Mouse (Mus musculus): ENCODE measurements around the gene Tk1.
"Not testable (repeated sequence)": the region's sequence is repeated elsewhere in the genome, so short reads cannot be mapped to it uniquely, and the experiment has no call there.

The Tk1 gene

DNA sequence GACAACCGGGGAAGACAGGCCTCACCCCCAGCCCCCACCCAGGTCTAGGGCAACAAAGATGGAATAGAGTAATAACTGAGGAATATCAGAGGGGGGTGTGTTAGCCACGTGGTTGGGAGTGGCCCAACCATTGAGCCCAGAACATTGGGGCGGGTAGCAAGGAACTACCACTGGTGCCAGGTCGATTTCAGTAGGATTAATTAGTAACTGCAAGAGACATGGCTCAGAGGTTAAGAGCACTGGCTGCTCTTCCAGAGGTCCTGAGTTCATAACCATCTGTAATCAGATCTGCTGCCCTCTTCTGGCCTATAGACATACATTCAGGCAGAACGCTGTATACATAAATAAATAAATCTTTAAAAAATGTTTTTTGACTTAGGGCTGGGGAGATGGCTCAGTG lies 20.7 kb upstream of the Tk1 start:
- no peak for DNase-seq

DNA sequence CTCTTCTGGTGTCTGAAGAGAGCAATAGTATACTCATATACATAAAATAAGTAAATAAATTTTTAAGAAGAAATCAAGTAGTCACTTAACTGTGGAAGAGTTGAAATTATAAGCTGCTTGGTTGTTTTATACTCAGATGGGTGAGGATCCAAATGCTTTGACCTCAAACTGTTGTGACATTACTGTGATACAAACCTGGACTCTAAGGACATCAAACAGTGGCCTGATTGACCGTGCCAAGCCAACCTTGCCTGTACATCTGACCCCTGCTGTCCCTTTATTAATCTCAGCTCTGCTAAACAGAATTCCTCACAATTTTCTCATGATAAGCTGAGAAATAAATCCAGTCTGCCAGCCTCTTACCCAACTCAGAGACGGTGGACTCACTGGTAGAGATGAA lies 19.8 kb upstream of the Tk1 start:
- DNase-seq, result no peak

DNA sequence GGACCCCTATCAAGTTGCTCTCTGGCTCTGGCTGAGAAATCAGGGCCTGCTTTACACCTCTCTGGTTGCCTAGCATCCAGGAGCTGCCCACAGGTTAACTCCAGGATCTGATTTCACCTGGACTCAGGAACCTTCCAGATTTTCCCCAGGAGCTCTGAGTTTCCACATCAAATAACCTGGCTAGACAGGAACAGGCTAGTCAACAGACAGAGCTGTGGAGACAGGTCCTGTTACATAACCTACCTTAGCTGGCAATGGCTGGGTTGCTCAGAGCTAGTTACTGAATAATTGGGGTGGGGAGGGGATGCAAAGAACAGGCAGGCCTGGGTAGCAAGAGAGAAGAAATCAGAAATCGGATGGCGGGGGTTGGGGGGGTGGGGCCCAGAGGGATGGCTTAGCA lies 19.1 kb upstream of the Tk1 start:
- peak in 1 of 2 experiments; percentile 42 for DNase-seq

DNA sequence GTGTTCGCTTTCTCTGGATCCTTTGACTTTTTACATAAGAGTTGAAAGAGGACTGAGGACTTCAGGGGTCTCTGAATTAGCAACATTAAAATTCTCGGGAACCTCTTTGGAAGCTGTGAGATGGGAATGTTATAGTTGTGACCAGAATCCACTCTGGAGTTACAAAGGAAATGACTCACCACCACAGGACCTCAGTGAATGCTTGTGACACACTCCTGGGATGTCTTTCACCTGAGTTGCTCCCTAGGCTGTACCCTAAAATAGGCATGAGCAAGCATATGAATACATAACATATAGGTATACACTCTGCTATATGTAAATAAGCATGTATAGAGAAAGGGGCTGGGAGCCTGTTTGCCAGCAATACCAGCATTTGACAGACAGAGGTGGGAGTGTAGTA lies 17.5 kb upstream of the Tk1 start:
- no peak for DNase-seq

DNA sequence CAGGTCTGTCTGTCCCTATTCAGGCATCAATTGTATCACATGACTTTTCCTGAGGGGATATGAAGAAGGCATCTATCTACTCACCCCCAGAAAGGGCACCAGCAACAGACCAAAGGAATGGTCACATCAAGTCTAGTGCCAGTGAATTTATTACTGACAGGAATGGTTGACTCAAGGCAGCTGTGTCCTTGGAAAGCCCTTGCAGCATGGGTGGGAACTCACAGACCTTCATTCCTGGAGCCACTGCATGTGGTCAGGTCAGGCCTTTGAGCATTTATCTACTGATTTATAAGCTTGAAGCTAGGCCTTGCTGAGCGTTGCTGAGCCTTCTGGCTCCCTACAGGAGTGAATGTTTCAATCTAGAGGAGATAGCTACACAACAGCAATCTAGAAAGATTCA lies 15.0 kb upstream of the Tk1 start:
- DNase-seq, result no peak

DNA sequence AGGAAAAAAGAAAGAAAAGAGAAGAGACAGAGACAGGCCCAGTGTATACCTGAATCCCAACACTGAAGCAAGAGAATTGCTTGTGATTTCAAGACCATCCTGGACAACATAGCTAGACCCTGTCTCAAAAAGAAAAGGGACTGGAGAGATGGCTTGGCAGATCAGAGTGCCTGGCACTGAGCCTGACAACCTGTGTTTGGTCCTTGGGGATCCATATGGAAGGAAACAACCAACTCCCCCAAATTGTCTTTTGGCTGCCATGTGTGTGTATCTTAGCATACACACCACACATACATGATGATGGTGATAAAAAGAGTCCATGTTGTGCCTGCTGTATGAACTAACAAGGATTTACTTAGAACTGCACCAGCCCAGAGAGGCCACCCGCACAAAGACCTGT lies 13.1 kb upstream of the Tk1 start:
- no peak for DNase-seq

DNA sequence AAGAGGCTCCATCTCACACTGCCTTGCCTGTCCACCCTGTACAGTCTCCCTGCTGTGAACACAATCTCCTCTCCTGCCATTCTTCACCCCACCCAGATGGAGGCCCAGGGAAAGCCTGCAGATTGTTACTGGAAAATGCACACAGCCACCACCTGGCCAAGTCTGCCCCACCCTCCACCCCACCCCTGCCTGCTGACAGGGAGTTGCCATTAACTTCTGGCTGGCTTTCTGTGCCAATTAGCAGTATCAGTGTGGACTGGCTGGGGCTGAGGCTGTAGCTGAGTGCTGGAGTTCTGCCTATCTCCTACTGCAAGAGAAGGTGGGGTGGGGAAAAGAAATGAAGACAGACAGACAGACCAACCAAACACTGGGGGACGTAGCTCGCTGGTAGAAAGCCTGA lies 12.7 kb upstream of the Tk1 start:
- DNase-seq, result no peak

DNA sequence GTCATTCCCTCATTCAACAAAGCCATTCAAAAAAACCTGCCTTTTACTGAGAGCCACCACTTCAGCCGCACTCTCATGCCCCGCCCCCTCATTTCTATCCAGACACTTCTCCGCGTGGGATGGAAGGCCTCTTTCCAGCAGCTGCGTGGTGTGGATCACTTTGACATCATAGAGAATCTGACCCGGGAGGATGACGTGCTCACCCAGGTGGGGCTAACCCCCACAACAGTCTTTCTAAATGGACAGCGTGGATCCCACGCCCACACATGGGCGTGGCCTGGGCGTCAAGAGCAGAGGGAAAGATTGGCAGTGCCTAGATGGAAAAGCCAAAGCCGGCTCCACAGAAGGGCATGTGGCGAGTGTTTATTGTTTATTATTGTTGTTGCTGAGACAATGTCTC lies 10.4 kb upstream of the Tk1 start:
- peak; percentile 58 to 67 for DNase-seq

DNA sequence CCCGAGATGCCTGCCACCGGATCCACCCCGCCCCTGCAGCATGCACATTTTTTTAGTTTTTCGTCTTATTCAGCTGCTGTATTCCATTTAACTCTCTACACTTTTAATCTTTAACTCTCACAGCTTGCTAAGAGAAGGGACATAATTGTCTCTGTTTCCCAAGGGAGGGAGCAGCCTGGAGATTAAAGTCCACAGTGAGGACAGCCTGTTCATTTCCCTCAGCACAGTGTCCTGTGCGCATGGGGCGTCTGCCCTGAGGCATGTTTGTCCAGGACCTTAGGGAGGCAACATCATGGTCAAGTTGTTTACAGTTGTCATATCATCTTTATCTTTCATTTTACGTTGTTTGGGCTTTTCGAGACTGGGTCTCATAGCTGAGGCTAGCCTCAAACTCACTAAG lies 8.2 kb upstream of the Tk1 start:
- DNase-seq, result no peak

DNA sequence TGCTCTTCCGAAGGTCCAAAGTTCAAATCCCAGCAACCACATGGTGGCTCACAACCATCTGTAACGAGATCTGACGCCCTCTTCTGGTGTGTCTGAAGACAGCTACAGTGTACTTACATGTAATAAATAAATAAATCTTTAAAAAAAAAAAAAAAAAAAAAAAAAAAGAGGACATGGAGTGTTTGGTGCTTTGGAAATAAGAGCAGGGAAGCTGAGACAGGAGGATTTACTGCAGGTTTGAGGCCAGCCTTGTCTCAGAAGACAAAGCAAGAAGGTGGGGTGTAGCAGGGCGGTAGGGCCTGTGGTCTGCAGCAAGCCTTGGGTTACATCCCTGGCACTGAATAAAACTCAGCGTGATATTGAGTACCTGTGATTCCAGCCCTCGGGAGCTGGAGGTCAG lies 7.6 kb upstream of the Tk1 start:
- not testable (repeated sequence) for DNase-seq

DNA sequence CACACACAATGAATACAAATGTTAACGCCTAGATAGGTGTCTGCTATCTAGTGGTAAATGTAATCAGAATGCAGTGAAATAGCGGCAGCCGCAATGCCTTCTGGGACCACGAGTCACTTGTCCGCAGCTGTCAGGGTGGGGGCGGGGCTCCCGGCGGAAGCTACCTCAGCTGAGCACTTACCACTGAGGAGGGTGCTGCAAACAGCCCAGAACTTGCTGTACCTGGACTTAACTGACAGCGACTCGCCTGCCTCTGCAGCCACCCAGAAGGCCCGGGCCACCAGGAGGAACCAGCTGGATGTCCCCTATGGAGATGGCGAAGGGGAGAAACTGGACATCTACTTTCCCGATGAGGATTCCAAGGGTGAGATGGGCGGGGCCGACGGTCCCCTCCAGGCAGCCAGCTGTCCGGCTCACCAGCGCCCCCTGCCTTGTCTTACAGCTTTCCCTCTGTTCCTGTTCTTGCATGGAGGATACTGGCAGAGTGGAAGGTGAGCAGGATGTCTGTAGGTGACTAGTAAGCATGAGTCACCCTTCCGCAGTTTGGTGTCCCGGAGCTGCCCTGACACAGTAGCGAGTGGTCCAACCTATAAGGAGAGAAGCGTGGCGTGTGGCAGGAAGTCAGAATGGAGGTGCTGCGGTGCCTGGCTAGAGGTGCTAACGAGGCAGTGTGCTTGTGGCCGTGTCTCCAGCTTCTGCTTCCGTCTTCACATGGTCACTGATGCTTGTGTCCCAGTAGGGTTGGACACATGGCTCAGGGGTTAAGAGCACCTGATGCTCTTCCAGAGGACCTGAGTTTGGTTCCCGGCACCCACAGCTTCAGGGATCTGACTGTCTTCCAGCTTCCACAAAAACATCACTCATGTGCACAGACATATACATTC lies 6.4 kb upstream of the Tk1 start:
- peak; percentile 81 to 85 for DNase-seq

DNA sequence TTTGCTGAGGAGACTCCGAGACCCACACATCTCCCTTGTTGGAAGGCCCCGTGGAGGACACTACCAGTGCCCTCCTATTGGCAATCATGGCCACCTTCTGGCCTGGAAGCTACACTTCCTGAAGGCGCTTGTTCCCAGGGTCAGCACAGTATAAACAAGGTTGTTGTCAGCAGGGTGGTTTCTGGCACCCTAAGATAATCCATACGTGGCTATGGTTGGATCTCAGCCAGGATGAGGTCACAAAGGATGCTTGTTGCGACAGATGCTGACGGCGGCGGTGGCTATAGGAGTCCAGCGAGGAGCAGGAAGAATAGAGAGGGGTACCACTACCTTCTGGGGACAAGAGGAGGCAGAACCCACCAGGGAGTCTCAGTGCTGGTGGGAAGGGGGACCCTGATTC lies 4.5 kb upstream of the Tk1 start:
- DNase-seq, result peak in 1 of 2 experiments; percentile 35

DNA sequence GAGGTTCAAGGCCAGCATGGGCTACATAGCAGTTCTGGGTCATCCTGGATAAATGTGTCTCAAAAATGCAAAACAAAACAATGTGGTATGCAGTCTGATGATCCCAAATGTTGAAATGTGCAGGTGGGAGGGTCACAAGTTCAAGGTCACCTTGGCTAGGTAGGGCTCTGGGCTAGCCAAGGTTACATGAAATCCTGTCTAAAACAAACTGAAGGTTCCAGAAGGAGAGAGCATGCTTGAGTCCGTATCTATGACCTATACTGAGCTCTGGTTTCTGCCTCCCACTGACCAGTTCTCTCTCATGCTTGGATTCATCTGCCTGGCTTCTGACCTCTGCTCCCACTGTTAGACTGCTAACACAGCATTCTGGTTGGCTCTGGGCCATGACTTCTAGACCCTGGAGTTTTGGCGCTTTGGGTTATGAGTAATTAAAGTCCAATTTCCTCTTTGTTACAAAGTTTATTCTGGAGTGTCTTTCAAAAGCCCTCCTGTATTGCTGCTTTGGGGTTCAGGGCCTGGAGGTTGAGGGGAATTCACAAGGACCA lies 3.9 kb upstream of the Tk1 start:
- DNase-seq, result peak in 1 of 2 experiments; percentile 32

DNA sequence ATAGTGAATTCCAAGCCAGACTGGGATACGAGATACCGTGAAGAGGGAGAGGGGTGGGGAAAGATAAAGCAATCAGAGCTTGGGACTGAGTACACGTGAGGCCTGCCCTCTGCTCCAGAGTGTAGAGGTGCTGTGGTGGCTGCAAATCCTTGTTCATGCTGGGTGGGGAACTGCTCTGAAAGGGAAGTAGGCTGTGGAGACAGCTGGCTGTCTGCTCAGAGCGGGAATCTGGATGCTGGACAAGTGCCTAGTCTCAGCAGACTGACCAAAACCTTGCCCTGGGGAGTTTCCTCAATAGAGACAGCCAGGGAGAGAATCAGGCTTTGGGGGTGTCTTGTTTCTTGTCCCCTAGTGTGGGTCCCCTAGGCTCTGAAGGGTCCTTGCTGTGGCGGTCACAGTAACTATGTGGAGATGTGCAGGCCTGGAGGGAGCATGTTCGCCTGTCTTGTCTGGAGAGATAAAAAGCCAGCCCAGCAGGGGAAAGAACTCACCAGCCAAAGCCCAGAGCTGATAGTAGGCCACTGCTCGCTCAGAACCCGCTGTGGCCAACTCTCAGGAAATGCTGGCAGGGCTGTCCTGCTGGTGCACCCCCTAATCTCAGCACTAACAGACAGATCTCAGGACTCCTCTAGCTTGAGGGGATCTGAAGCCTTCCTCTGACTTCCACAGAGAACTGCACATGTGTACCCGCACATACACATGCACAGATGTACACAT lies 3.2 kb upstream of the Tk1 start:
- peak; percentile 50 to 52 for DNase-seq

DNA sequence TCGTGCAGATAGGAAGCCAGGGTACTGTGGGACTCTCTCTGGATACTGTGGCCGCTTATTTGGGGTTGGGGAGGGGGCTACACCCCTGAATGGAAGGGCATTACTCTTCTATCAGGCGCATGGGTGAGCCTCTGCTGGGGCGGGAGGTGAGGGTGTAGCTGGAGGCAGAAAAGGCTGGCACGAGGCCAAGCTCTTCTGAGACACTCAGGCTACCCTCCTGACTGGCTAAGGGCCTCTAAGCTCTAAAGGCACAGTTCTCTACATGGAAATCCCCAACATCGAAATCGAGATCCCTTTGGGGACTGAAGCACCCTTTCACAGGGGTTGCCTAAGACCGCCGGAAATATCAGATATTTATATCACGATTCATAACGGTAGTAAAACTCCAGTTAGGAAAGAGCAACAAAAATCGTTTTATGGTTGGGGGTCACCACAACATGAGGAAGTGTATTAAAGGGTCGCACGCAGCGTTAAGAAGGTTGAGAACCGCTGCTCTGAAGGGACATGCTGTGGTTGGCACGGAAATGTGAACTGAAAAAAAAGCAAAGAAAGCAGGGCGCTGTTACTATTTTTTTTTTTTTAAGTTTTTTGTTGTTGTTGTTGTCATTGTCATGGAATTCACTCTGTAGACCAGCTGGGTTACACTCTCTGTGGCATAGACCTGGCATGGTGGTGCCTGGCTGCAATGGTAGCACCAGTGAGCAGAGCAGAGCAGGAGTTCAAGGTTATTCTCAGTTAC lies 2.4 kb upstream of the Tk1 start:
- DNase-seq, result peak; percentile 64 to 67

DNA sequence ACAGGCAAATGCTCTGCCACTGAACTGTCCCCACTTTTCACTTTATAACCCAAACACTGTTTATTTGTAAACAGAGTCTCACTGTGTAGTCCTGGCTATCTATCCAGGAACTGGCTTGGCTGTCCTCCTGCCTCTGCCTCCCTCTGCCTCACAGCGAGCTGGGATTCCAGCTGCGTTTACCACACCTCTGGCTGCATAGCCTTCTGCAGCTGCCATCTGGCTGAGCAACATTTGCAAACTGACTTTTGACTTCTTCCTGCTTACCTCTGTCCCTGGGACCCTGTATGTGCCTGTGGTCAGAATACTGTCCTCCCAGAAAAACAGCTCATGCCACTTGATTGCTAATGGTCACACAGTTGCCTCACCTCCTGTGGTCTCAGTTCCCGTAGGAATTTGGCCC lies 1.5 kb upstream of the Tk1 start:
- DNase-seq, result no peak

DNA sequence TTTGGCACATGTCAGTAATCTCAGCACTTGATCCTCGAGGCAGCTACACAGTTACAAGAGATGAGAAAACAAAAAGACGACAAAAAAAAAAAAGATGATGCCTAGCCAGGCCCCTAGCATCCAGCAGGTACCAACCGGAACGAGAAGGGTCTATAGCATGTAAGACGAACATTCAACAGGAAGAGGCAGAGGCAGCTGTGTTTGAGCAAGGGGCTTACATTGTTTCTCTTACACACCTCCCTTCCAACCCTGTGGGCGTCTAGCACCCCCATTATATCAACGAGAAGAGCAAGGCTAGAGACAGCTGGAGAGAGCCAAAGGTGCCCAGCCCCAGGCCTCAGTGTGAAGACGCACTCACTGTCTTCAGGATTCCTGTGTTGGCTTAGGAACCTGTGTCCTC lies 1.0 kb upstream of the Tk1 start:
- DNase-seq, result no peak

DNA sequence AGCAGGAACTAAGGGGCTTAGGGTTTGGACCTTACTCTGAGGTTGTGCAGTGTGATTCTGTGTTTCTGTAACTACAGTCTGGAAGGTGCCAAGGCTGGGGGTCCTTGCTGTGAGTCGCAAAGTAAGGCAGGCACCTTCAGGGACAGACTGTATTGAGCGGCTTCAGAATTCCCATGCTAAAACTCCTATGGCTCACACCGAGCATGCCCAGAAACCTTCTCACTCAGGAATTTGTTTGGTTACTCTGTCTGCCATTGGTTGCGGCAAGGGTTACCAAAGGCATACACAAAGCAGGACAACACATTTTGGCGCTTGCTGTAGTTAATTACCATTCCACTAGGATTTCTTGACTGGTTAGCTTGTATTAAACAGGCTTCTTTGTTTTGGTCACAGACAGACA lies 272 bp upstream of the Tk1 start:
- no peak for DNase-seq

DNA sequence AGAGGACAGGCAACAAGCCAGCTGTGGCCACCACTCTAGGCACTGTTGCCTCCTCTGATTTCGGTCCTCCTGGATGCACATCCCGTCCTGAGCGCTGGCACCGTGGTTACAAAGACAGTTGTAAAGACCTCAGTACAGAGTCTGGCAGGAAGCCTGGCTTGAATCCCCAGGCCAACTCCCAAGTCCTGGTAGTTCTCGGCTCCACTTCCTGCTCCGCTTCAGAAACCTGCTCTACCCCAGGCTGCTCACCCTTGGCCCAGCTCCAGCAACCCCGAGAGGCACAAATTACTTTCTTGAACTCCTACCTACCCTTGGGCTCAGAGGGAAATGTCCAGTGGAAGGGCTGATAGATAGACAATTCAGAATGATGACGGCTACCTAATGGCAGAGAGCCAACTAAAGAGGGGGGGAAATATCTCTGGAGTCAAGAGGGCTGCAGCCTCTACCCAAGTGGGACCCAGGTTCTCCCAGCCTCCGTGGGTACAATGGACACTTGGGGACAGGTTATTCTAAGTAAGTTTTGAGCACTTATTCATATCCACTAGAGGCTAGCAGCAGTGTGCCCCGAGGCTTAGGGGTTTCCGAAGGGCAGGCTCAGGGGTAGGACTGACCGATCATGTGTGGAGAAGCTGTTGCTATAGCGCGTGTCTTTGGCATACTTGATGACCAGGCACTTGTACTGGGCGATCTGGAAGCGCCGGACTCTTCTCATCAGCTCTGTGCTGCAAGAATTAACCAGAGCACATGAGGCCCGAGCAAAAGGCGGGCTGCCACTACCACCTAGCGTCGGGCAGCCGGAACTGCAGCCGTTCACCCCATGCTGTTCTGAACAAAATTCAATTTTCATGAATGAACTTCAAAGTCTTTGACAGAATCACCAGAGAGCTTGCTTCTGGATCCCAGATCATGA lies 1.6 kb downstream of the Tk1 start:
- peak; percentile 81 to 84 for DNase-seq

DNA sequence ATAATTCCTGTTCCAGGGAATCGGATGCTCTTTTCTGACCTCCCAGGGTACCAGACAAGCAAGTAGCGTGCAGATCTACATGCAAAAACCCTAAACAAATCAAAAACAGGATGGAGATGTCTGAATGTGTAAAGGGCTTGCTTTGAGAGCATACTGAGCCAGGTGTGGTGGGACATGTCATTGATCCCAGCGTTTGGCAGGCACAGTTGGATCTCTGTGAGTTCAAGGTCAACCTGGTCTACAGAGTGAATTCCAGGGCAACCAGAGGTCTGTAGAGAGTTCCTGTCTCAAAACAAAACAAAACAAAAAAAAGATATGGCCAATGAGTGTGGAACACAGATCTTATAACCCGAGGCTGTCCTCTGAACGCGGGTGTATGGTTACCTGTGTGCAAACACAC lies 2.5 kb downstream of the Tk1 start:
- DNase-seq, result no peak

DNA sequence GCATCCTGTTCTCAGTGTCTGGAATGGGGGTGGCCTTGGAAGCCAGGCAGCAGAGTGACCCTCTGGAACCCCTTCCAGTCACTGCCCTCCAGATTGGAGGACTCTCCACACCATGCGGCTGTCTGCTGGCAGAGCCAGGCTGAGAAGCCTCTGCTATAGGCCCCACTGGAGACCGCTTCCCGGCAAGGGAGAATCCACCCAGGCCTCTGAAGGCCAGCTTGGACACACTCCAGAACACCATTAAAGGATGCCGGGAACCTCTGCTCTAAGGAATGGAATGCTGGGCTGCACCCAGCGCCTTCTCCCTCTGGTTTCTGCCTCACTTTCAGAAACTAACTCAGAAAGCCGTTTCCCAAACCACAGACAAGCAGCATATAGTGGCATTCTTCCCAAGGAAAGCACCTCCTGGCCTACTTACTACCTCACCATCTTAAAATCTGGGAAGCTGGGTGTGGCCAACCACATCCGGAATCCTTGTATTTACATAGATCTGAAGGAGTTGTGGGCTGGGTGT lies 3.1 kb downstream of the Tk1 start:
- peak in 1 of 2 experiments; percentile 42 for DNase-seq

DNA sequence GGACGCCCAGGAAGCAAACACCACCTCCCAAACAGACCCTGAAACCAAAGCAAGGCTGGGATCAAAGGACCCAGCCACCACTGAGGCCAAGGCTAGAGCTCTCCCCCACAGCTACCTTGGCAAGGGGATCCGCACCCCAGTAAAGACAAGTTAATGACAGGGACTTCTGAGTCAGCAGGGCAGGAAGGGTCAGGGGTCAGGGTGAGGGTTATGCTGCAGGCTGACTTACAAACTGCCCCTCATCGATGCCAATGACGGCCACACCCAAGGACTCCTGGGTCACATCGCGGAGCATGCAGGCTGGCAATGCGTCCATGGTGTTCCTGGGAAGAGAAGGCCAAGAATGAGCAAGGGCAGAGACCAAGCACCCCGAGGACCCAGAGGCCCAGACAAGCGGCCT lies 4.0 kb downstream of the Tk1 start:
- no peak for DNase-seq

Measured in lung, adult 18-20 months (tissue).